Mouse (Mus musculus): ENCODE results near the gene Abtb2. TPM values are rescaled to one million over a fixed set of nuclear protein-coding genes. Genes with fewer than 3 reads are reported as not detected.
A peak's percentile ranks its signal among the peaks of the same experiment; 100 is the strongest.
"Not testable (repeated sequence)": the region's sequence is repeated elsewhere in the genome, so short reads cannot be mapped to it uniquely, and the experiment has no call there.

Abtb2 gene
- polyA plus RNA-seq (2017; shearing (Covaris generic)) = 10 to 100 TPM in 2 of 3 experiments, 1 to 10 TPM in 1; 7.6 to 11.6 (median 10.8) TPM

GRCm38 (mm10) chr2:103565732-103566422 lies at the start of gene Abtb2:
Gene Abtb2, plus strand, starts transcription at chr2:103566310.
- ATAC-seq = peak; percentile 92

- ATAC-seq = no peak
Observed at GRCm38 (mm10) chr2:103516472-103516871, 49.6 kb upstream of the Abtb2 start.

- no peak for ATAC-seq
Observed at GRCm38 (mm10) chr2:103525596-103525995, 40.5 kb upstream of the Abtb2 start.

- ATAC-seq = peak; percentile 88
Observed at GRCm38 (mm10) chr2:103547132-103547531, 19.0 kb upstream of the Abtb2 start.

- ATAC-seq = not testable (repeated sequence)
Observed at GRCm38 (mm10) chr2:103550301-103550700, 15.8 kb upstream of the Abtb2 start.

- no peak for ATAC-seq
Observed at GRCm38 (mm10) chr2:103554041-103554440, 12.1 kb upstream of the Abtb2 start.

GRCm38 (mm10) chr2:103556125-103556877 lies 9.8 kb upstream of the Abtb2 start:
- no peak for ATAC-seq

GRCm38 (mm10) chr2:103560955-103561354 lies 5.2 kb upstream of the Abtb2 start:
- ATAC-seq = no peak

GRCm38 (mm10) chr2:103564427-103565023 lies 1.6 kb upstream of the Abtb2 start:
- ATAC-seq = no peak

- ATAC-seq = peak; percentile 33
Observed at GRCm38 (mm10) chr2:103565171-103565591, 929 bp upstream of the Abtb2 start.

GRCm38 (mm10) chr2:103566423-103566712 lies 258 bp downstream of the Abtb2 start:
- peak; percentile 11 for ATAC-seq

- peak; percentile 3 for ATAC-seq
Observed at GRCm38 (mm10) chr2:103566713-103567521, 807 bp downstream of the Abtb2 start.

GRCm38 (mm10) chr2:103568161-103568560 lies 2.1 kb downstream of the Abtb2 start:
- ATAC-seq = no peak

- no peak for ATAC-seq
Observed at GRCm38 (mm10) chr2:103569716-103570115, 3.6 kb downstream of the Abtb2 start.

GRCm38 (mm10) chr2:103572354-103572753 lies 6.2 kb downstream of the Abtb2 start:
- no peak for ATAC-seq

GRCm38 (mm10) chr2:103576371-103576770 lies 10.3 kb downstream of the Abtb2 start:
- ATAC-seq = peak; percentile 89

- no peak for ATAC-seq
Observed at GRCm38 (mm10) chr2:103577752-103578662, 11.9 kb downstream of the Abtb2 start.

- ATAC-seq = no peak
Observed at GRCm38 (mm10) chr2:103578663-103579213, 12.6 kb downstream of the Abtb2 start.

- no peak for ATAC-seq
Observed at GRCm38 (mm10) chr2:103580756-103581155, 14.6 kb downstream of the Abtb2 start.

GRCm38 (mm10) chr2:103581369-103581897 lies 15.3 kb downstream of the Abtb2 start:
- no peak for ATAC-seq

GRCm38 (mm10) chr2:103583316-103583715 lies 17.2 kb downstream of the Abtb2 start:
- peak; percentile 77 for ATAC-seq
